Mouse (Mus musculus): ENCODE results near the gene Vps16.
A peak's percentile ranks its signal among the peaks of the same experiment; 100 is the strongest.

DNA sequence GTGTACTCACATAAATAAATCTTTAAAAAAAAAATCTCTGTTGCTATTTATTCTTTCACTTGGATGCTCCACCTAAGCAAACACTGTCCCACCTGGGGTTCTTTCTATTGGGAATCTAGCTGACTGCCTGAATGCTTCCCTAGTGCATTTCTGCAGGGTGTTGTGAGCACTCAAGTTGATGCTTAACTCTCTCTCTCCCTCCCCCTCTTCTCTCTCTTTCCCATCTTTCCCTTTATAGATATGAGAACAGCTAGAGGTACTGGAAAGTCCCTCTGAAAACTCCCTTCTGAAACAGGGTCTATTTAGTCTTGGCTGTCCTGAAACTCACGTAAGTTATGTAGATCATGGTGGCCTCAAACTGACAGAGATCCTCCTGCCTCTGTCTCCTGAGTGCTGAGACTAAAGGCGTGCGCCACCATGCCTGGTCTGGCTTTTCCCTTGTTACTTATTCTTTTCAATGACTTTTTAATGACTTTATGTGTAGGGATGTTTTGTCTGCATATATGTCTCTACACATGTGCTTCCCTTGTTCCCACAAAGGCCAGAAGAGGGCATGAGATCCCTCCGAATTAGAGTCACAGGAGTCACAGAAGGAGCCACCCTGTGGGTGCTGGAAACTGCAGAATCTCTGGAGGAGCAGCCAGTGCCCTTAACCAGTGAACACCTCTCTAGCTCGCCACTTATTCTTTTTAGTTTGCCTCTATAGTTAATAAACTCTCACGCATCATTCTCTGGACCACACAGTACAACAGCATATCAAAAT is 9.9 kb upstream of the Vps16 start:
- TF ChIP-seq CTCF (IDR thresholded peaks at IDR 0.05), result peak; percentile 40
- no peak for TF ChIP-seq POLR2A (IDR thresholded peaks at IDR 0.05; ENCODE audit: insufficient read depth, low read depth, low read length)
- TF ChIP-seq EP300 (IDR thresholded peaks at IDR 0.05; ENCODE audit: insufficient read depth, low read depth, low read length), result no peak

Data from heart, adult 2 months (tissue).